Mouse (Mus musculus): Measurements from ENCODE around the gene Twist2. TPM values are rescaled to one million over a fixed set of nuclear protein-coding genes. Genes with fewer than 3 reads are reported as not detected.

The Twist2 gene
- polyA plus RNA-seq, 1 experiment from 2014 or later: 2.7 TPM

DNA sequence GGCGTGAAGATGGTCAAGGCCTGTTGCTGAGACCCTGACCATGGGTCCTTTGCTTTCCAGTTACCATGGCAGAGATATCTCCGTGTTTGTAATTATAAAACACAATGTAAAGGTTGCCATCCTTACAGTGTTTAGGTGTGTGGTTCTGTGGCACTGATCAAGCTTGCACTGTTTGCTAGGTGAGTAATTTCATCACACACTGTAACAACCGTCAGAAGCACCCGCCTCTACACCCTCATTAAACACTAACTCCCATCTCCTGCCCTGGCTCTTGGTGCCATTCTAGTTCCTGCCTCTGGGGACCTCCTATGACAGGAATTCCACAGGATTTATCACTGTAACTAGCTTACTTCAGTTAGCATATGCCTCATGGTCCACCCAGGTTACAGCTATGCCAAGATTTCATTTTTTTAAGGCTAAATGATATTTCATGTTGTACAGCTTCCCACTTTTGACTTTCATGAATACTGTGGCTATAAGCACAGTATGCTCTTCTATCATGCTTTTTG lies 21.1 kb downstream of the Twist2 start:
- Histone ChIP-seq H3K9ac (ENCODE audit: low read depth, low read length) (no peak overlapping the region), H3K27ac (ENCODE audit: low read depth, low read length) (no peak overlapping the region), H3K4me1 (replicated peaks; ENCODE audit: control insufficient read depth, insufficient read depth, low read length) (no peaks in the 10 kb centered on the region), H3K4me3 (ENCODE audit: low read depth, low read length) (no peak overlapping the region), H3K9me3 (ENCODE audit: control insufficient read depth) (no peaks in the 10 kb centered on the region), H3K4me2 (replicated peaks; ENCODE audit: low read depth) (no peak overlapping the region), H3K36me3 (ENCODE audit: control insufficient read depth, insufficient read depth) (no peaks in the 10 kb centered on the region), H3K27me3 (replicated peaks; ENCODE audit: control insufficient read depth, insufficient read depth, low read length) (no peaks in the 10 kb centered on the region)
- WGBS: 76% methylated on average over 4 of the region's 4 CpGs
- no peak for ATAC-seq
- peak; percentile 46; the same call in 1 of the 2 replicates for TF ChIP-seq CTCF (IDR thresholded peaks at IDR 0.05; ENCODE audit: low read depth)

DNA sequence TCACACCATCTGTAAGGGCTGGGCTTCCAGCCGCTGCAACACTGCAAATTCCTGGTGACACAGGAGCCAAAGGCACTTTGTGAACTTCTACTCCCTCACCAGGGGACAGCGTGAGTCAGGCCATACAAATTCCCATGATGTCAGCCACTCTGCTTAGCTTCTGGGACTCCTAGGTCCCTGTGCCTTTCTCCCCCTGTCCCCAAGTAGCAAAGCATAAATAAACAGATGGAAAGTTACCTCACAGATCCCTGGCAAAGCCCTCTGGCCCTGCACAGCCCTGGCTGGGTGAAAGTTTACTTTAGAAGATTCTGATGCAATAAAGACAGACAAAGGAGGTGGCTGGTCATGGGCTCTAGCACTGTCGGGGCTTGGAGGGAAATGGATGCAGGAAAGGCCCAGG lies 22.3 kb downstream of the Twist2 start:
- 39% methylated on average over 3 of the region's 3 CpGs for WGBS
- H3K27me3 ChIP-seq (replicated peaks; ENCODE audit: control insufficient read depth, insufficient read depth, low read length): no peaks in the 10 kb centered on the region
- H3K4me2 ChIP-seq (replicated peaks; ENCODE audit: low read depth): no peak overlapping the region
- no peaks in the 10 kb centered on the region for H3K9me3 ChIP-seq (ENCODE audit: control insufficient read depth)
- H3K36me3 ChIP-seq (ENCODE audit: control insufficient read depth, insufficient read depth): no peaks in the 10 kb centered on the region
- no peak overlapping the region for H3K9ac ChIP-seq (ENCODE audit: low read depth, low read length)
- no peak overlapping the region for H3K27ac ChIP-seq (ENCODE audit: low read depth, low read length)
- no peaks in the 10 kb centered on the region for H3K4me1 ChIP-seq (replicated peaks; ENCODE audit: control insufficient read depth, insufficient read depth, low read length)
- ATAC-seq: no peak
- H3K4me3 ChIP-seq (ENCODE audit: low read depth, low read length): no peak overlapping the region
- no peak for TF ChIP-seq CTCF (IDR thresholded peaks at IDR 0.05; ENCODE audit: low read depth)

DNA sequence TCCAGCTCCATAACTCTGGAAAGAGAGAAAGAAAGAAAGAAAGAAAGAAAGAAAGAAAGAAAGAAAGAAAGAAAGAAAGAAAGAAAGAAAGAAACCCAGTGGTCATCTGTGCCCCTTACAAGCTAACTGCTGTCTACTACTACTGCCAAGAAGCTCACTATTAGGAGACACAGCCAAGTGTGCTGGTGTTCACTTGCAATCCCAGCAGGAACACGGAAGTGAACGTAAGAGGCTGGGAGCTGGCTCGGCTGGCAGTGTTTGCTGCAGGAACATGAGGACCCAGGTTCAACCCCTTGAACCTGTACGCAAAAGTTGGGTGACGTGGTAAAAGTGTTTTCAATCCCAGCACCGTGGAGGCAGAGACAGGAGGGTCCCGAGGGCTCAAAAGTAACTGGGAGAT lies 22.7 kb downstream of the Twist2 start:
- H3K4me2 ChIP-seq (replicated peaks; ENCODE audit: low read depth): no peak overlapping the region
- WGBS: 87% methylated on average over 7 of the region's 7 CpGs

DNA sequence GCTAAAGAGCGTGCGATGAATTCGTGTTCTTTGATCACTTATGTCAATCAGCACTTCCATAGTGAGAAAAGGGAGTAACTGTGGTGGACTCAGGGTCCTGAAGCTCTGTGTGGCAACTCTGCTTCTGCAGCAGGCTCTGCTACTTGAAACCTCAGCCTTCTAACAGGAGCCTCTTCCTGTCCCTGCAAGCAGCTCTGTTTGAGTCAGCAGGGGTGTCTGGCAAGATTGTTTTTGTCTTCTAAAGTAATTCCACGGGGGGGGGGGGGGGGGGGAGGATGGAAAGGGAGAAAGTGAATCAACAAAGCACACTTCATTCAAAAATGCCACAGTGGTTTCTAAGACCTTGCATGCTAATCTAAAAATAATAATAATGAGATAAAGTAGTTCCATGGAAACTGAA lies 24.0 kb downstream of the Twist2 start:
- 43% methylated on average over 4 of the region's 4 CpGs for WGBS
- Histone ChIP-seq H3K9me3 (ENCODE audit: control insufficient read depth) (no peaks in the 10 kb centered on the region), H3K27me3 (replicated peaks; ENCODE audit: control insufficient read depth, insufficient read depth, low read length) (no peaks in the 10 kb centered on the region), H3K27ac (ENCODE audit: low read depth, low read length) (no peak overlapping the region), H3K4me3 (ENCODE audit: low read depth, low read length) (no peak overlapping the region), H3K4me2 (replicated peaks; ENCODE audit: low read depth) (no peak overlapping the region), H3K9ac (ENCODE audit: low read depth, low read length) (no peak overlapping the region), H3K4me1 (replicated peaks; ENCODE audit: control insufficient read depth, insufficient read depth, low read length) (no peaks in the 10 kb centered on the region), H3K36me3 (ENCODE audit: control insufficient read depth, insufficient read depth) (no peaks in the 10 kb centered on the region)
- TF ChIP-seq CTCF (IDR thresholded peaks at IDR 0.05; ENCODE audit: low read depth): no peak
- ATAC-seq: no peak

More for the DNA sequence above, 22.7 kb downstream of the Twist2 start:
- no peaks in the 10 kb centered on the region for H3K27me3 ChIP-seq (replicated peaks; ENCODE audit: control insufficient read depth, insufficient read depth, low read length)
- H3K9ac ChIP-seq (ENCODE audit: low read depth, low read length): no peak overlapping the region
- no peaks in the 10 kb centered on the region for H3K4me1 ChIP-seq (replicated peaks; ENCODE audit: control insufficient read depth, insufficient read depth, low read length)
- no peak overlapping the region for H3K27ac ChIP-seq (ENCODE audit: low read depth, low read length)
- H3K9me3 ChIP-seq (ENCODE audit: control insufficient read depth): no peaks in the 10 kb centered on the region
- H3K4me3 ChIP-seq (ENCODE audit: low read depth, low read length): no peak overlapping the region
- TF ChIP-seq CTCF (IDR thresholded peaks at IDR 0.05; ENCODE audit: low read depth): no peak
- no peak for ATAC-seq
- no peaks in the 10 kb centered on the region for H3K36me3 ChIP-seq (ENCODE audit: control insufficient read depth, insufficient read depth)

- Histone ChIP-seq H3K4me2 (replicated peaks; ENCODE audit: low read depth) (no peak overlapping the region), H3K36me3 (ENCODE audit: control insufficient read depth, insufficient read depth) (no peaks in the 10 kb centered on the region), H3K9me3 (ENCODE audit: control insufficient read depth) (no peaks in the 10 kb centered on the region), H3K4me3 (ENCODE audit: low read depth, low read length) (no peak overlapping the region), H3K27ac (ENCODE audit: low read depth, low read length) (no peak overlapping the region), H3K4me1 (replicated peaks; ENCODE audit: control insufficient read depth, insufficient read depth, low read length) (no peaks in the 10 kb centered on the region), H3K27me3 (replicated peaks; ENCODE audit: control insufficient read depth, insufficient read depth, low read length) (no peaks in the 10 kb centered on the region), H3K9ac (ENCODE audit: low read depth, low read length) (no peak overlapping the region)
- no peak for TF ChIP-seq CTCF (IDR thresholded peaks at IDR 0.05; ENCODE audit: low read depth)
- no peak for ATAC-seq
- WGBS: 86% methylated on average over 7 of the region's 7 CpGs
Observed at GRCm38 (mm10) chr1:91831978-91832377, 30.7 kb downstream of the Twist2 start.

GRCm38 (mm10) chr1:91839557-91839956 lies 38.3 kb downstream of the Twist2 start:
- no peaks in the 10 kb centered on the region for H3K9me3 ChIP-seq (ENCODE audit: control insufficient read depth)
- 67% methylated on average over 6 of the region's 6 CpGs for WGBS
- H3K27ac ChIP-seq (ENCODE audit: low read depth, low read length): no peak overlapping the region
- no peak for ATAC-seq
- no peaks in the 10 kb centered on the region for H3K4me1 ChIP-seq (replicated peaks; ENCODE audit: control insufficient read depth, insufficient read depth, low read length)
- no peaks in the 10 kb centered on the region for H3K36me3 ChIP-seq (ENCODE audit: control insufficient read depth, insufficient read depth)
- no peak for TF ChIP-seq CTCF (IDR thresholded peaks at IDR 0.05; ENCODE audit: low read depth)
- no peak overlapping the region for H3K9ac ChIP-seq (ENCODE audit: low read depth, low read length)
- no peak overlapping the region for H3K4me2 ChIP-seq (replicated peaks; ENCODE audit: low read depth)
- no peaks in the 10 kb centered on the region for H3K27me3 ChIP-seq (replicated peaks; ENCODE audit: control insufficient read depth, insufficient read depth, low read length)
- H3K4me3 ChIP-seq (ENCODE audit: low read depth, low read length): no peak overlapping the region

DNA sequence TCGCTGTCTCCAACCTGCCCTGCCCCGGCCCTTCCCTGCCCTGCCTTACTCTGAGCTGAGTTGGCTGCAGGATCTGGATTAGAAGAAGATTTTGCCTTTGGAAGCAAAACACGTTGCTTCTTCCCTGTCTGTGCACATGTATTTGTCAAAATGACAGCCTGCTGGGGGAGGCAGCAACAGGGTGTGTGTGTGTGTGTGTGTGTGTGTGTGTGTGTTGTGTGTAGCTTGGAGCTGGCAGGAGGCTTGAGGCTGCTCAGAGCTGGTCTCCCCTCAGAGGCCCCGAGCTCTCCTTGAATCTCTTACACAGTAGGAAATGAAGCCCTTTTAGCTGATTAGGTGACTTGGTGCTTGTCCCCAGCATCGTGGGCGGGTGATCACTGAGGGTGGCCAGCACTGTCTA lies 38.7 kb downstream of the Twist2 start:
- Histone ChIP-seq H3K36me3 (ENCODE audit: control insufficient read depth, insufficient read depth) (no peaks in the 10 kb centered on the region), H3K4me1 (replicated peaks; ENCODE audit: control insufficient read depth, insufficient read depth, low read length) (no peaks in the 10 kb centered on the region), H3K4me2 (replicated peaks; ENCODE audit: low read depth) (no peak overlapping the region), H3K27me3 (replicated peaks; ENCODE audit: control insufficient read depth, insufficient read depth, low read length) (no peaks in the 10 kb centered on the region), H3K4me3 (ENCODE audit: low read depth, low read length) (no peak overlapping the region), H3K9ac (ENCODE audit: low read depth, low read length) (no peak overlapping the region), H3K9me3 (ENCODE audit: control insufficient read depth) (no peaks in the 10 kb centered on the region), H3K27ac (ENCODE audit: low read depth, low read length) (no peak overlapping the region)
- ATAC-seq: no peak
- TF ChIP-seq CTCF (IDR thresholded peaks at IDR 0.05; ENCODE audit: low read depth): no peak
- WGBS: 65% methylated on average over 6 of the region's 6 CpGs
